Mouse (Mus musculus): Measurements from ENCODE around the gene Thap12.
A peak's percentile ranks its signal among the peaks of the same experiment; 100 is the strongest.

Gene Thap12

DNA sequence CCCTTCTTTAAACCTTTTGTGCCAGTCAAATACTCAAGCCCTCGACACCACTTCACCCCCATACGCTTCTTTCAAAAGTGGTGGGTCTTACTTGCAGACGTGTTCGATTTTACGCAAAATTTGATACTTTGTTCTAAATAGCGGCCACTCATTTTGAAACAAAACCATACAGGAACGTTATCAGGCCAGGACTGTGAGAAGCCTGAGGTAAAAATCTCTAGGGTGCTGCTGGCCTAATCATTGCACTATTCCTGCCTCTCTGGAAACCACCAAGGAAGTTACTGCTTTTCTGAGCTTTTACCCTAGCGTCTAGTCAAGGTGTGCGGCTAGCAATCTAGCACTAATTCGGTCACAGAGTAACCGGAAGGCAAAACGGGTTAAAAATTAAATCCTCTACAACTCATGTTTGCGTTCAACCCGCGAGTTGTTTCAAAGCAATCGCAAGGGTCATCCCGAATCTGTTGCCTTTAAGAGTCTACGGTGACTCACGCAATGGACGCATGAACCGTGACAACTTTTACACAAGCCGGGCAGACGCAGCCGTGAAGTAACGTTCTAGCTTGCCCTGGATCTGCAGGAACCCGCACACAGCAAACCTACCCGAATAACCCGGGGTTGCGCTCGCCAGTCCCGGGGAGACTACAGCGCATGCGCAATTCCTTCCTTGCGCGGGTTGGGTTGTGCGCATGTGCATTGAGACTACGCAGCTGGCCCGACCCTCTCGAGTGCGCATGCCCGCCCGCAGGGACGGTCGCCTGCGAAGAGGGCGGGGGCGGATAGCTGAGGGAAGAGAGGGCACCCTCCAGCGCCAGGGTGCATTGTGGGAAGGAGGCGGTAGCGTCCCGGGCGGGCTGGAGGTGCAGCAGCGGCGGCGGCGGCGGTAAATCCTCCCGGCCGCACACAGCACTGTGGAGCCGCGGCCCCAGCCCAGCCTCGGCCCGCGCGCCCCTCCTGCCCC, at the start of gene Thap12:
Gene Thap12 (plus strand): TSS at position 821 of the 958 bp plus-strand sequence.
- peak; percentile 98 for DNase-seq (ENCODE audit: extremely low spot score)

DNA sequence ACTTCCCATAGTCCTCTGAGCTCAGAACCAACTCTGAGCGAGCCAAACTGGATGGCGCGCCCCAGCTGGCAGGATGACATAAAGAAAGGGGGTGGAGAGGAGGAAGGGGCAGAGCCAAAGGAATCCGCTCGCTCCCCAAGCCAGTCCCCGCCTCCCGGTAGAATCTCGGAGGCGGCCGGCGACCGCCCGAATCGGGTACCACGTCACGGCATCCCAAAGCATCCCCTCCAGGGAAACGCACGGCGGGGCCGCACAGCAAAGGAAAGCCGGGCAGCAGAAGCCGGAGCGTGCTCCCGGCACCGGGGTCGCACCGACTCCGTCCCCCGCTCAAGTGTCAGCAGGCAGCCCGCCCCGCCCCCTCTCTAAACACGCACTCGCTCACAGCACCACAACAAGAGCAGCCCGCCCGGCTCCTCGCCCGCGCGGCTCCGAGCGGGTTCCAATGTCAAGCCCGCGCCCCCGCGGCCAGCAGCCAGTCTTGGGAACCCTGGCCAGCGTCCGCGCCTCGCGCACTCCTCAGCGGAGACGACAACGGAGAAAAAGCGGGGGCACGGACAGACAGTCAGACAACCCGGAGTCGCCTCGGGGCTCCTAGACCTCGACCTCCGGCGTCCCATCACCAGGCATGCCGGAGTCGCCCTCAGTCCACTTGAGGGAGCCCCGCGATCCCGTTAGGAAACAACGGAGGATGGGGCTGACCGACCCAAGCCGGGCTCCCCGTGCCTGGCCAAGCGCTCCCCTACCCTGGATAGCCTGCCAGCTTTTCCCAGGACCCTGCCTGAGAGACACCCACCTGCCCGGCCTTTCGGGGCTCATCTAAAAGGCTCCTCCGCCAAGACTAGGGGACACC, 47.0 kb upstream of the Thap12 start:
- DNase-seq (ENCODE audit: extremely low spot score): peak; percentile 83

- DNase-seq (ENCODE audit: extremely low spot score): peak; percentile 93
Observed at GRCm38 (mm10) chr7:98656531-98657221, 46.2 kb upstream of the Thap12 start, which contains the start of gene Emsy. TSS of gene Emsy (minus strand) at chr7:98656783.

DNA sequence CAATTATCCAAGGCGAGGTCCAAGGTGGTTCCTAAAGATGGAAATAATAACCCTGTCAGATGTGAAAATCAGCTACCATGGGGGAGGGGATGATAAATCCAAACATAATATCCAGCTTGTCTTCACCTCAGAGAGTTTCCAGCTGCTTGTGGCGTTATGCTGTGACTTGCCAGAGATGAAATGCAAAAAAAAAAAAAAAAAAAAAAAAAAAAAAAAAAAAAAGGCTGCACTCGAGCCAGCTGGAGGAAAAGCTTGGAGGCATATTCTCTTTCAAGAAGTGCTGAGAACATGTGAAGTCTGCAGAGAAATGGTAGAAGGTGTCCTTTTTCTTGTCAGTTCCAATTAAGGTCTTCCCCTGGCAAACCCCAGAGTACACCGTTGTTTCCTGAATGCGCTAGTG, 37.7 kb upstream of the Thap12 start:
- DNase-seq (ENCODE audit: extremely low spot score): no peak

DNA sequence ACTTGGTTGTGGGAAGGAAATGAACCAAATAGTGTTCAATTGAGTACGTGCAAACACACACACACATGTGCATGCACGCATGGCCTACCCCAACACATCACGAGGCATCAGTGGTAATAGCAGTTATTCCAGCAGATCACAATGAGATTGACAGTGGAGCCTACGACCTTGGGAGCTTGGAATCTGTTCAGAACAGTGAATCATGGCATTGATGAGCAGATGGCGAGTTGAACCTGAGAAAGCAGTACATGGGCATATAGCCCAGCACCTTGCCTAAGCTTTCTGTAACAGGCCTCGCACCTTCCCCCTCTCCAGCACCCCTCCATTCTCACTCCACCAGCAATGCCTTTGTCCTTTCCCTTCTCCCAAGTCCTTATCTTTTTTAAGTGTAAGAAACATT, 37.2 kb upstream of the Thap12 start:
- DNase-seq (ENCODE audit: extremely low spot score): no peak

DNA sequence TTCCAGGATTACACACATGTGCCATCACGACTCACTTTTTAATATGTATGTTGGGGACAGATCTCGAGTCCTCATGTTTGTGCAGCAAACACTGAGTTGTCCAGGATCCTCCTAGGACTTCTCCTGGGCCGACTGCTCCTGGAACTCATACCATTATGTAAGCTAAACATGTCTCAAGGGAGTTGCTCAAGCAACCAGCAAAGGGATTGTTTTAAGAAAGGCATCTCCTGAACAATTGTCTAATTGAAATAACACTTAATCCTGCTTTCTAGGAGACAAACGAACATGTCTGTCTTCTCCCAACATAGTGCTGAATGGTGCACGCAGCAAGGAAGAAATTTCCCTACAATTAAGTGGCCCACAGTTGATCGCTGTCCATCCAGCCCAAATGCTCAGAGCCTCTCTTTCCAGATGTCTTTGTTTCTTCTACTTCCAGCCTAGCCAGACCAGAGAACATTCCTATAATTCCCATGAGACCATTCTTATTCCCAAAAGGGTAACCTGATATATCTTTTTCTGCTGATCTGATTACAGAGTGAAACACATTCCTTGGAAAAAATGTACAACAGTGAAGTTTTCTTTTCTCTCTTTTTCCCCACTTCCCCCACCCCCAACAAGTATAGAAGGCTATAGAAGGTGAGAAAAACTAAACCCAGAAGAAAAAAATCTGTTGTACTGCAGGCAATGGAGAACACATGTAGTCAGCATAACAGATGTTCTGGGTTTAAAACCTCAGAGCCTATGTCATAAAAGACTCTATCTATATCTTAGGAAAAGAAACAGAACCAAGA, 34.8 kb upstream of the Thap12 start:
- DNase-seq (ENCODE audit: extremely low spot score): peak; percentile 49

DNA sequence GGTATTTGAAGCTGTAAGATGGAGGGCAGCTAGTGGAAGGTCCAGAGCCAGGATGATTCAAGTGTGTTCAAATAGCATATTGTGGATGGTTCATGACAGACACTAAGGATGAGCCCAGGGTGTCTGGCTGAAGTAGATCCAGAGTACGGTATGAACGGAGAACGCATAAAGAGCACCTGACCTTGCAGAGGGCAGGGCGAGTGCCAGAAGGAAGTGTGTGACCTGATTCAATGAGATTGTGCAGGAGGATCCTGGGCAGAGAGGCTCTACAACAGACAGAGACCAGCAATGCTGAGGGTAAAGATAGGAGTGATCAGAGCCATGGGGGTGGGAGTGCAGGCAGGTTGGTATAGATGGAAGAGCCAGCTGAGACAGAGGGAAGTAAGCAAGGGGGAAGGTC, 32.1 kb upstream of the Thap12 start:
- DNase-seq (ENCODE audit: extremely low spot score): no peak

GRCm38 (mm10) chr7:98671416-98671815, 31.5 kb upstream of the Thap12 start:
- no peak for DNase-seq (ENCODE audit: extremely low spot score)

DNA sequence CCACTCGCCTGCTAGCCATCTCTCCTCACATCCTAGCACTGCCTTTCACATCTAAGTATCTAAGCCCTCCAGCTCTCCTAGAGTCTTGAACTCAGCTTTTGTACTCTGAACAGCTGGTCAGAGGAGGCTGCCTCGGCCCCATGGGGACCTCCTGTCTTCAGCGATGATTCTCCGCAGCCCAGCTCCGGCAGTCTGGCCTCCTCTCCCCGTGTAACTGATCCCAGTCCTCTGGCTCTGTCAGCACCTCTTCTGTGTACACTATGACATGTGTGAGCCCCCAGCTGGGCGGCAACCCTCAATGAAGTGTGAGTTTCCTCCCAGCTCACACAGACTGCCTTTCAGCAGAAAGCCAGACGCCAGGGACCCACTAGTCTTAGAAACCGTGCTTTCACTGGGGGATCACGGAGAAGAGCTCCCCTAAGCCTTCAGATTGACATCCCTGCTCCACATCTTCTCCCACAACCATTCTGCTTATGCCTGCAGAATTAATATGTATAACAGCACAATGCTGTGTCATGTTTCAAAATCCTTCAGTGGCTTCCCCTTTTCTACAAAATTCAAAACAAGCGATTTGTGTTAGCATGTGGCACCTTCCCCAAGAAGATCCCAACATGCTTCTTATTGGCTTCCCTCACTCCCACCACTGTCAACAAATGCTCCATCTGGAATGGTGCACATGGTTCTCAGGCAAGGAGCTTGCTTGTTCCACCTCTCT, 30.5 kb upstream of the Thap12 start:
- peak; percentile 37 for DNase-seq (ENCODE audit: extremely low spot score)

GRCm38 (mm10) chr7:98674344-98674743, 28.6 kb upstream of the Thap12 start:
- no peak for DNase-seq (ENCODE audit: extremely low spot score)

DNA sequence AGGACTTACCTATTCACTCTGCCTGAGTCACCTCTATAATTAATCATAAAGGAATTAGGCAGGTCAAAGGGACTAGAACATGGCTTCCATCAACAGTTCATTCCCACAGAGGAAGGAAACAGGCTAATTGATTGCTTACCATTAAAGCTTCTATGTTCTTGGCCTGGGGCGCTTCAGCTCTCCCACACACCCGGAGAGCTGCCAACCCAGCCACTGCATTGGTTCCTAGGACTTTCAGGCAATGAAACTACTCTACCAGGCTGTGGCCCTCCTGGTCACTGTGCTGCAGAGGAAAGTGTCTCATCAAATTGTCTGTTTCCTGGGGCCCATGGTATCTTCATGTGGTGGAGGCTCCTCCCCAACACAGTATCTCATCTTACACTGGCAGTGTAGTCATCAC, 25.4 kb upstream of the Thap12 start:
- no peak for DNase-seq (ENCODE audit: extremely low spot score)

GRCm38 (mm10) chr7:98678441-98678840, 24.5 kb upstream of the Thap12 start:
- no peak for DNase-seq (ENCODE audit: extremely low spot score)

DNA sequence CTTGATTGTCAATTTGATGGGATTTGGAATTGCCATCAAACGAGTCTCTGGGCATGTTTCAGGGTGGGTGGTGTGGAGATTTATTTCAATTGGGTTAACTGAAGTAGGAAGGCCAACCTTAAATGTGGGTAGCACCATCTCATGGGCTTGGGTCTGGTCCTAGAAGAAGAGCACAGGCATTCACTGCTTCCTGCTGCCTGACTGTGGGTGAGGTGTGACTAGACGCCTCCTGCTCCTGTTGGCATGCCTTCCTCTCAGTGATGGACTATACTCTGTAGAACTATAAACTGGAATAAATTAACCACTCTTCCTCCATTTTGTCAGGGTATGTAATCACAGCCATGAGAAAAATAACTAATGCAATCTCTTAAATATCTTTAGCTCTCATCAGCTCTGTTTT, 22.2 kb upstream of the Thap12 start:
- no peak for DNase-seq (ENCODE audit: extremely low spot score)

DNA sequence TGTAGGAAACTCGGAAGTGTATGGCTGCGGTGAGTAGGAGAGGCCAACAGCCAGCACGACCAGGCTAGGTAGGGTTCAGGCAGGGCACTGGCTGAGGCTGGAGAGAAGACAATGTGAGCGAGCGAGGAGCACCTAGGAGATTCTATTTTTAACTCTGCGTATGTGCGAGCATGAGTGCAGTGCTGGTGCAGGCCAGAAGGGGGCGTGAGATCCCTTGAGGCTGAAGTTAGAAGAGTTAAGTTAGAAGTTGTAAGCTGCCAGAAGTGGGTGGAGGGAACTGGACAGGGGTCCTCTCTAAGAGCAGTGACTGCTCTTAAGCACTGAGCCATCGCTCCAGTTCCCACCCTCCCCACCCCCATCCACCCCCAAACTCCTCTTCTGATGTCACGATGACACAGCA, 20.1 kb upstream of the Thap12 start:
- DNase-seq (ENCODE audit: extremely low spot score): no peak

- DNase-seq (ENCODE audit: extremely low spot score): peak; percentile 44
Observed at GRCm38 (mm10) chr7:98685895-98686294, 17.0 kb upstream of the Thap12 start.

DNA sequence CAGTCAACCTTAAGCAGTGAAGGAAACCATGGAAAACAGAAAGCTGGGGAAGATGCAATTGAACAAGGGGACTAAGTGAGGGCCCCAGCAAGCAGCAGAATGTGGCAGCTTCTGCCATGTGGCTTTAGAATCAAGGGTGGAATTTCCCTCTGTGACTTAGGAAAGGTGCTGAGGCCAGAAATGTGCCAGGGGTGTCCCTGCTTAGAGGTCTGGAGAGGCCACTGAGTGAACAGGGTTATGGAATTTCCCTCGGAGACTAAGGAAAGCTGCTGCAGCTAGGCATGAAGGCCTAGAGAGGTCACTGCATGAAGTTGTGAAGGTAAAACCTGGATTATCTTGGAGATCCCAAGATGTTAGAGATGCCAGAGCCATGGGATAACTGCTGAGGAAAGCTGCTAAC, 12.8 kb upstream of the Thap12 start:
- DNase-seq (ENCODE audit: extremely low spot score): no peak

- DNase-seq (ENCODE audit: extremely low spot score): no peak
Observed at GRCm38 (mm10) chr7:98690831-98691230, 12.1 kb upstream of the Thap12 start.

GRCm38 (mm10) chr7:98692761-98693546, 9.9 kb upstream of the Thap12 start:
- DNase-seq (ENCODE audit: extremely low spot score): no peak

- DNase-seq (ENCODE audit: extremely low spot score): no peak
Observed at GRCm38 (mm10) chr7:98694046-98694445, 8.9 kb upstream of the Thap12 start.

DNA sequence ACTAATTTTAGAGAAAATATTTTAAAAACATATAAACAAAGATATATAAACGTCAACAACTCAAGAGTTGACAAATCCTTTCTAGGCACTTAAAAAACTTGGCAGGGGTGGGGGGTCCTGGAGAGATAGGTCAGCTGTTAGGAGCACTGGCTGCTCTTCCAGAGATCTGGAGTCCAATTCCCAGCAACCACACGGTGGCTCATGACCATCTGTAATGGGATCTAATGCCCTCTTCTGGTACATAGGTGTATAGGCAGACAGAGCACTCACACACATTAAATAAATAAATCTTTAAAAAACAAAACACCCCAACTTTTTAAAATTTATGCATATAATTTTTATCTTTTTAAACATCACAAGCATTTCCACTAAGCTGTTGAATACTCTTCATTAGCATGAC, 5.4 kb upstream of the Thap12 start:
- DNase-seq (ENCODE audit: extremely low spot score): no peak
